Mouse (Mus musculus): Measurements from ENCODE around the gene Epx. TPM values are rescaled to one million over a fixed set of nuclear protein-coding genes. Genes with fewer than 3 reads are reported as not detected.

Gene Epx
- total RNA-seq, 1 experiment from 2014 or later = not detected

GRCm38 (mm10) chr11:87847884-87848283 is 27.5 kb downstream of the Epx start:
- ATAC-seq (replicated peaks; ENCODE audit: insufficient number of reproducible peaks, low FRiP score, low TSS enrichment, poor library complexity, severe bottlenecking) = no peak

GRCm38 (mm10) chr11:87846968-87847600 is 28.3 kb downstream of the Epx start:
- no peak for ATAC-seq (replicated peaks; ENCODE audit: insufficient number of reproducible peaks, low FRiP score, low TSS enrichment, poor library complexity, severe bottlenecking)

GRCm38 (mm10) chr11:87841436-87841835 is 33.9 kb downstream of the Epx start:
- ATAC-seq (replicated peaks; ENCODE audit: insufficient number of reproducible peaks, low FRiP score, low TSS enrichment, poor library complexity, severe bottlenecking) = no peak

GRCm38 (mm10) chr11:87840676-87841075 is 34.7 kb downstream of the Epx start:
- no peak for ATAC-seq (replicated peaks; ENCODE audit: insufficient number of reproducible peaks, low FRiP score, low TSS enrichment, poor library complexity, severe bottlenecking)

- no peak for ATAC-seq (replicated peaks; ENCODE audit: insufficient number of reproducible peaks, low FRiP score, low TSS enrichment, poor library complexity, severe bottlenecking)
Observed at GRCm38 (mm10) chr11:87828239-87828900, 47.0 kb downstream of the Epx start, which contains the start of gene Lpo. Lpo (minus strand) TSS chr11:87828289.

GRCm38 (mm10) chr11:87821502-87821901 is 53.8 kb downstream of the Epx start:
- no peak for ATAC-seq (replicated peaks; ENCODE audit: insufficient number of reproducible peaks, low FRiP score, low TSS enrichment, poor library complexity, severe bottlenecking)

GRCm38 (mm10) chr11:87817443-87817773 is 57.9 kb downstream of the Epx start:
- no peak for ATAC-seq (replicated peaks; ENCODE audit: insufficient number of reproducible peaks, low FRiP score, low TSS enrichment, poor library complexity, severe bottlenecking)

GRCm38 (mm10) chr11:87816707-87817442 is 58.5 kb downstream of the Epx start:
- peak; percentile 68 for ATAC-seq (replicated peaks; ENCODE audit: insufficient number of reproducible peaks, low FRiP score, low TSS enrichment, poor library complexity, severe bottlenecking)

GRCm38 (mm10) chr11:87814831-87815230 is 60.5 kb downstream of the Epx start:
- no peak for ATAC-seq (replicated peaks; ENCODE audit: insufficient number of reproducible peaks, low FRiP score, low TSS enrichment, poor library complexity, severe bottlenecking)

Other genes starting within 250 kb of the Epx start
- 5.8 to 17.9 TPM (median 10.8 TPM) in 3 replicates for gene Rnf43, start 212.8 kb downstream of the Epx start, total RNA-seq (2017)
- 123 to 169 TPM (median 136 TPM) in 3 replicates for gene Supt4a, start 138.0 kb downstream of the Epx start, total RNA-seq (2017)
- 4.3 to 7.3 TPM (median 5.4 TPM) in 3 replicates for gene Tspoap1, start 115.0 kb downstream of the Epx start, total RNA-seq (2017)
- gene Mpo, start 82.0 kb downstream of the Epx start, total RNA-seq (2017) = not detected in 3 replicates
- not detected in 3 replicates for gene Lpo, start 47.2 kb downstream of the Epx start, total RNA-seq (2017)
- 6.1 to 6.8 TPM (median 6.5 TPM) in 3 replicates for gene Mks1, start 22.3 kb downstream of the Epx start, total RNA-seq (2017)
- not detected in 3 replicates for gene Olfr462, start 16.7 kb upstream of the Epx start, total RNA-seq (2017)
- not detected in 3 replicates for gene Olfr463, start 21.9 kb upstream of the Epx start, total RNA-seq (2017)
- gene Olfr464, start 45.4 kb upstream of the Epx start, total RNA-seq (2017) = not detected in 3 replicates
- gene Dynll2, start 112.0 kb upstream of the Epx start, total RNA-seq (2017) = 10.6 to 15.0 TPM (median 12.3 TPM) in 3 replicates
- 220 to 406 TPM (median 277 TPM) in 3 replicates for gene Srsf1, start 171.8 kb upstream of the Epx start, total RNA-seq (2017)
- 45.9 to 57.0 TPM (median 46.6 TPM) in 3 replicates for gene Vezf1, start 192.7 kb upstream of the Epx start, total RNA-seq (2017)
- gene Cuedc1, start 222.5 kb upstream of the Epx start, total RNA-seq (2017) = 5.8 to 24.0 TPM (median 11.9 TPM) in 3 replicates